Mouse (Mus musculus) ES-E14 (cell line): Measurements from ENCODE around the gene Olfr432. TPM values are rescaled to one million over a fixed set of nuclear protein-coding genes. Genes with fewer than 3 reads are reported as not detected.
"Not testable (repeated sequence)": the region's sequence is repeated elsewhere in the genome, so short reads cannot be mapped to it uniquely, and the experiment has no call there.

Experiments
- DNase-seq: peaks from one replicate; pipeline ENCODE4 v3.0.0-alpha.2; 2013; ENCODE audit warnings: low read depth, low spot score
- H3K27ac ChIP-seq: 2 replicates; pipeline ENCODE4 v1.5.1; 2012; ENCODE audit warnings: low read depth, mild to moderate bottlenecking, low read length, moderate library complexity, mixed read lengths; ENCODE audit not compliant: poor library complexity, insufficient read depth, severe bottlenecking
- H3K36me3 ChIP-seq: 2 replicates; pipeline ENCODE4 v1.6.1; 2012; ENCODE audit warnings: mild to moderate bottlenecking, low read length, moderate library complexity, mixed read lengths; ENCODE audit not compliant: control insufficient read depth, poor library complexity, insufficient read depth, severe bottlenecking
- H3K4me1 ChIP-seq, 2 experiments: fragments of 150-350 bp in 1 of 2; sonication (generic) in 1 of 2; 2 replicates each; pipeline ENCODE4 v1.6.1; 2012; ENCODE audit warnings: low read length in 2 of 2, mild to moderate bottlenecking in 1 of 2, mixed read lengths in 1 of 2; ENCODE audit not compliant: control insufficient read depth in 2 of 2, insufficient read depth in 2 of 2, poor library complexity in 1 of 2
- H3K4me3 ChIP-seq, 2 experiments: fragments of 150-350 bp in 1 of 2; sonication (generic) in 1 of 2; 2 replicates each; pipeline ENCODE4 v1.5.1; 2012; ENCODE audit warnings: low read length in 2 of 2, low read depth in 1 of 2, mild to moderate bottlenecking in 1 of 2, mixed read lengths in 1 of 2; ENCODE audit not compliant: insufficient read depth in 1 of 2, poor library complexity in 1 of 2, severe bottlenecking in 1 of 2
- H3K9ac ChIP-seq: 2 replicates; pipeline ENCODE4 v1.6.1; 2012; ENCODE audit warnings: low read depth, mild to moderate bottlenecking, low read length, mixed read lengths; ENCODE audit not compliant: poor library complexity, insufficient read depth, severe bottlenecking
- H3K9me3 ChIP-seq: fragments of 150-350 bp; sonication (generic); 2 replicates; pipeline ENCODE4 v1.6.1; 2012; ENCODE audit warnings: low read depth, mild to moderate bottlenecking, low read length; ENCODE audit not compliant: control insufficient read depth, insufficient read depth
- CHD2 ChIP-seq: IDR thresholded peaks from 2 replicates; pipeline ENCODE4 v1.6.1; 2014; ENCODE audit warnings: mild to moderate bottlenecking, low read depth, low read length, inconsistent platforms
- HCFC1 ChIP-seq: IDR thresholded peaks from 2 replicates; pipeline ENCODE4 v1.6.1; 2012; ENCODE audit warnings: low read length, inconsistent platforms, borderline replicate concordance; ENCODE audit not compliant: insufficient read depth
- MAFK ChIP-seq: IDR thresholded peaks from 2 replicates; pipeline ENCODE4 v1.6.1; 2014; ENCODE audit warnings: mild to moderate bottlenecking, low read depth, low read length, inconsistent platforms; ENCODE audit not compliant: insufficient read depth
- ZC3H11A ChIP-seq: IDR thresholded peaks from 2 replicates; pipeline ENCODE4 v1.6.1; 2012; ENCODE audit warnings: low read depth, mild to moderate bottlenecking, inconsistent platforms, low read length, borderline replicate concordance
- ZNF384 ChIP-seq: IDR thresholded peaks from 2 replicates; pipeline ENCODE4 v1.6.1; 2012; ENCODE audit warnings: low read depth, low read length, inconsistent platforms
- in situ Hi-C, 2 experiments: fragments of 600-800 bp; cut with MboI; formaldehyde crosslinking; loops; one replicate each; pipeline ENCODE4 v1.15.1; 2025; ENCODE audit warnings: low sequenced_read_pairs in 2 of 2, inconsistent platforms in 1 of 2; ENCODE audit not compliant: unreplicated experiment in 2 of 2
- total RNA-seq: library from RNA; depleted of rRNA; stranded (reverse); fragments of 300-350 nt; gene quantifications from 2 replicates; pipeline ENCODE4 v1.2.3, GENCODE M21; 2012; rRNA removed

Olfr432 gene
- total RNA-seq, result not detected in 2 replicates

- no peaks in the 10 kb centered on the region for H3K36me3 ChIP-seq
- DNase-seq, result no peak
- in situ Hi-C loops, result no loop called here
Measured at GRCm38 (mm10) chr1:174048893-174049292, at the start of gene Olfr432. Olfr432 (plus strand) TSS chr1:174049205.

GRCm38 (mm10) chr1:174004352-174005109 lies 44.5 kb upstream of the Olfr432 start:
- DNase-seq, H3K9me3 ChIP-seq, H3K27ac ChIP-seq, H3K9ac ChIP-seq, H3K4me3 ChIP-seq, in situ Hi-C loops, H3K4me1 ChIP-seq, H3K36me3 ChIP-seq: not testable (repeated sequence)

More at GRCm38 (mm10) chr1:174048893-174049292, at the start of gene Olfr432:
- TF ChIP-seq ZC3H11A, result no peak
- no peak for TF ChIP-seq ZNF384
- TF ChIP-seq HCFC1, result no peak
- TF ChIP-seq MAFK, result no peak
- TF ChIP-seq CHD2, result no peak
- Histone ChIP-seq H3K4me3 (no peak within 1 kb of the TSS), H3K9ac (no peak within 1 kb of the TSS), H3K9me3 (no peaks in the 10 kb centered on the region), H3K27ac (no peak within 1 kb of the TSS), H3K4me1 (no peaks in the 10 kb centered on the region)

GRCm38 (mm10) chr1:174007050-174007449 lies 42.0 kb upstream of the Olfr432 start:
- H3K9me3 ChIP-seq, H3K4me1 ChIP-seq, H3K36me3 ChIP-seq, H3K9ac ChIP-seq, DNase-seq, H3K4me3 ChIP-seq, H3K27ac ChIP-seq, in situ Hi-C loops: not testable (repeated sequence)

- Histone ChIP-seq H3K36me3 (no peaks in the 10 kb centered on the region), H3K4me3 (no peak within 1 kb of the TSS), H3K4me1 (no peaks in the 10 kb centered on the region), H3K9me3 (no peaks in the 10 kb centered on the region), H3K9ac (no peak within 1 kb of the TSS), H3K27ac (no peak within 1 kb of the TSS)
- TF ChIP-seq ZC3H11A, result no peak
- no peak for TF ChIP-seq MAFK
- no peak for TF ChIP-seq ZNF384
- no peak for TF ChIP-seq HCFC1
- TF ChIP-seq CHD2, result no peak
- no peak for DNase-seq
- in situ Hi-C loops, result no loop called here
Measured at GRCm38 (mm10) chr1:174031698-174032097, 17.3 kb upstream of the Olfr432 start, which contains the start of gene Ifi205. Ifi205 (minus strand) TSS chr1:174031810.

GRCm38 (mm10) chr1:174035841-174036240 lies 13.2 kb upstream of the Olfr432 start:
- Histone ChIP-seq H3K36me3 (no peaks in the 10 kb centered on the region), H3K9ac (no peak overlapping the region), H3K4me3 (no peak overlapping the region), H3K9me3 (no peaks in the 10 kb centered on the region), H3K4me1 (no peaks in the 10 kb centered on the region), H3K27ac (no peak overlapping the region)
- no peak for DNase-seq
- in situ Hi-C loops, result no loop called here
- TF ChIP-seq MAFK, result no peak
- no peak for TF ChIP-seq ZC3H11A
- TF ChIP-seq ZNF384, result no peak
- TF ChIP-seq CHD2, result no peak
- no peak for TF ChIP-seq HCFC1
